Comparison of ENCODE assay signal across 8 mouse cellular contexts in the genomic region with DNA sequence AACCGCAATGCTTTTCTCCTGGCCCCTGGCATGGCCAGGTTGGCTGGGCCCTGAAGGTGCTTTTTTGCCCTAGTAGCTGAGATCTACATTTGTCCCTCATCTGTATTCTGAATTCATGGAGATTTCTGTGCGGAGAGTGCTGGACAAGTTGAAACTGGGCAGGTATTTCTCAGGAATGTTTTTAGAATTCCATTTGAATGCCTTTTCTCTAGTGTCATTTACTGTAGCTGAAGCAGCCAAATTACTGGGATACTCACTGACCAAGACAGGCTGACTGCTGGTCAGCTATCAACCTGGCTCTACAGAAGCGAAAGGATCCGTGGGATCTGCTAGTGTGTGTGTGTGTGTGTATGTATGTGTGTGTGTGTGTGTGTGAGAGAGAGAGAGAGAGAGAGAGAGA.
A peak's percentile ranks its signal among the peaks of the same experiment; 100 is the strongest.
DNase-seq lines count a peak whose midpoint lies in the region; ATAC-seq and TF ChIP-seq lines count a peak whose summit lies in the region.

No protein-coding gene starts in this region.

- no peaks in the 10 kb centered on the region for H3K27me3 ChIP-seq in lung, embryonic 15.5 days
- no peaks in the 10 kb centered on the region for H3K27me3 ChIP-seq in embryonic facial prominence, embryonic 14.5 days (replicated peaks; ENCODE audit: control insufficient read depth, insufficient read depth, low read length)
- H3K27me3 ChIP-seq in hindbrain, postnatal 0 days (ENCODE audit: insufficient read depth, low read length): no peaks in the 10 kb centered on the region

- peak; percentile 5; the same call in 1 of the 2 replicates for ATAC-seq in lung, embryonic 15.5 days (ENCODE audit: borderline replicate concordance, extremely low read depth, low FRiP score, low TSS enrichment)
- 0 out of 2 replicates have a peak, but pooled peaks have one; percentile 3 for ATAC-seq in embryonic facial prominence, embryonic 14.5 days (ENCODE audit: low read depth)
- peak; percentile 19; the same call in 1 of the 2 replicates for ATAC-seq in hindbrain, postnatal 0 days
- no peak for ATAC-seq in CD4-positive, CD25-positive, alpha-beta regulatory T cell, adult 4 months

- no peak overlapping the region for H3K9ac ChIP-seq in lung, embryonic 15.5 days
- H3K9ac ChIP-seq in embryonic facial prominence, embryonic 14.5 days (ENCODE audit: low read depth, low read length): no peak overlapping the region; the same call in 1 of the 2 replicates
- 0 out of 2 replicates have a peak overlapping the region, but pooled peaks have one; percentile 18 for H3K9ac ChIP-seq in hindbrain, postnatal 0 days (replicated peaks; ENCODE audit: low read length)

- H3K4me1 ChIP-seq in lung, embryonic 15.5 days: peaks cover 17% of the 10 kb centered on the region
- peaks cover 13% of the 10 kb centered on the region for H3K4me1 ChIP-seq in embryonic facial prominence, embryonic 14.5 days (ENCODE audit: control insufficient read depth, insufficient read depth, low read length)
- H3K4me1 ChIP-seq in hindbrain, postnatal 0 days (ENCODE audit: insufficient read depth, low read length): peaks cover 10% of the 10 kb centered on the region; the same call in 1 of the 2 replicates
- peaks cover 6% of the 10 kb centered on the region for H3K4me1 ChIP-seq in olfactory bulb, adult 2 months (ENCODE audit: control insufficient read depth, insufficient read depth, low read length)

- 56% methylated on average over 4 of the region's 4 CpGs for WGBS in lung, embryonic 15.5 days
- whole genome bisulfite sequencing in embryonic facial prominence, embryonic 14.5 days: 45% methylated on average over 4 of the region's 4 CpGs
- WGBS in hindbrain, postnatal 0 days: 28% methylated on average over 4 of the region's 4 CpGs
- 60% methylated on average over 4 of the region's 4 CpGs for WGBS in olfactory bulb, adult 2 months

- no peak for TF ChIP-seq POLR2A in olfactory bulb, adult 2 months (IDR thresholded peaks at IDR 0.05; ENCODE audit: insufficient read depth, low read depth, low read length)

- H3K36me3 ChIP-seq in lung, embryonic 15.5 days: no peaks in the 10 kb centered on the region
- H3K36me3 ChIP-seq in embryonic facial prominence, embryonic 14.5 days (ENCODE audit: control insufficient read depth, insufficient read depth, low read length): no peaks in the 10 kb centered on the region
- no peaks in the 10 kb centered on the region for H3K36me3 ChIP-seq in hindbrain, postnatal 0 days (ENCODE audit: insufficient read depth, low read length)

- peak overlapping the region; percentile 89 for H3K27ac ChIP-seq in lung, embryonic 15.5 days
- H3K27ac ChIP-seq in embryonic facial prominence, embryonic 14.5 days (replicated peaks; ENCODE audit: low read depth, low read length): peak overlapping the region; percentile 80
- peak overlapping the region; percentile 81 for H3K27ac ChIP-seq in hindbrain, postnatal 0 days
- H3K27ac ChIP-seq in olfactory bulb, adult 2 months (ENCODE audit: insufficient read depth, low read depth, low read length): peak overlapping the region; percentile 6; the same call in 1 of the 2 replicates

- no peak for TF ChIP-seq CTCF in hindbrain, postnatal 0 days (IDR thresholded peaks at IDR 0.05; ENCODE audit: low read depth)
- TF ChIP-seq CTCF in olfactory bulb, adult 2 months (IDR thresholded peaks at IDR 0.05; ENCODE audit: insufficient read depth, low read depth, low read length): no peak

- H3K4me3 ChIP-seq in lung, embryonic 15.5 days: no peak overlapping the region
- no peak overlapping the region for H3K4me3 ChIP-seq in embryonic facial prominence, embryonic 14.5 days (ENCODE audit: low read depth, low read length)
- no peak overlapping the region for H3K4me3 ChIP-seq in hindbrain, postnatal 0 days (ENCODE audit: low read length)
- no peak overlapping the region for H3K4me3 ChIP-seq in olfactory bulb, adult 2 months (ENCODE audit: insufficient read depth, low read depth, low read length)

- peak overlapping the region; percentile 29; the same call in 1 of the 2 replicates for H3K4me2 ChIP-seq in lung, embryonic 15.5 days
- peak overlapping the region; percentile 25; the same call in 1 of the 2 replicates for H3K4me2 ChIP-seq in embryonic facial prominence, embryonic 14.5 days (ENCODE audit: low read depth, low read length)
- peak overlapping the region; percentile 23; the same call in 1 of the 2 replicates for H3K4me2 ChIP-seq in hindbrain, postnatal 0 days (ENCODE audit: low read depth, low read length)

- H3K9me3 ChIP-seq in lung, embryonic 15.5 days: no peaks in the 10 kb centered on the region
- no peaks in the 10 kb centered on the region for H3K9me3 ChIP-seq in embryonic facial prominence, embryonic 14.5 days (ENCODE audit: control insufficient read depth, low read length)
- H3K9me3 ChIP-seq in hindbrain, postnatal 0 days (ENCODE audit: low read length): no peaks in the 10 kb centered on the region

- DNase-seq in lung, postnatal 10 days: no peak
- peak; percentile 22 for DNase-seq in embryonic facial prominence, embryonic 14.5 days (ENCODE audit: low spot score)
- DNase-seq in hindbrain, postnatal 0 days (ENCODE audit: low spot score): no peak
- DNase-seq in cerebellum, adult 9-10 months: no peak
- no peak for DNase-seq in cerebellum, adult 11 months

Comparison
In these comparisons a context has a peak if more than half of its experiments do, and no peak if none do; other contexts are left out.
1. H3K27ac ChIP-seq: peak in every context shown above with its lines; median percentile 89 in lung, embryonic 15.5 days; 81 in hindbrain, postnatal 0 days; 80 in embryonic facial prominence, embryonic 14.5 days; 6 in olfactory bulb, adult 2 months.